Mouse (Mus musculus): ENCODE data around the gene Ttll1. TPM values are rescaled to one million over a fixed set of nuclear protein-coding genes. Genes with fewer than 3 reads are reported as not detected.

Ttll1 gene
- polyA plus RNA-seq, 1 experiment from 2014 or later = 13.8 TPM

DNA sequence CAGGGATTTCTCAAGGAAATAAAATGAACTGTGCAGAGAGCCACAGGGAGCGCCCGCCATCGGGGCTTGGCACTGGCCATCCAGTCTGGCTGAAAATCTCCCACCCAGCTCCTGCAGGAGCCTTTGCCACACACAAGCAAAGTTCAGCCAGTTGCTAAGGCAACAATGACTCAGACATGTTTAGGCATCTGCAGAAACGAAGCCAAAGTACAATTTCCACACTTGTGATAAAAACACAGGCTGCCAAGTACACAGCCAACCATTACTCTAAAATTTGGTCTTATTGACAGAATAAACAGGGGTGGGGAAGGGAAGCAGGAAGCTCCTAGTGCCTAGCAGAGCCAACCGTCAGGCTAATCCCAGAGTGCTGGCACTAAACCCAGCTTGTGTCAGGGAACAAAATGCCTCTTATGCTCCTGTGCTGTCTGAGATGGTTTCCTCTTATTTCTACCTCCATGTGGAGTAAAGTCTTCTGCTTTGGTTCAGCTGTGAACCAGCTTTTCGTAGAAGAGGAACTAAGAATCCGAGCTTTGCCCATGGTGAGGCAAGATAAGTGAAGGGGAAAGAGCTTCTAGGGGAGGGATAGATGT is 59.0 kb downstream of the Ttll1 start:
- WGBS = 38% methylated on average over 7 of the region's 7 CpGs
- H3K4me2 ChIP-seq (replicated peaks; ENCODE audit: low read depth, low read length) = no peak overlapping the region
- peak overlapping the region; percentile 28 for H3K27ac ChIP-seq (ENCODE audit: low read length)
- no peaks in the 10 kb centered on the region for H3K36me3 ChIP-seq (ENCODE audit: insufficient read depth, low read length)
- H3K9ac ChIP-seq (replicated peaks; ENCODE audit: low read depth) = no peak overlapping the region
- H3K4me1 ChIP-seq (ENCODE audit: insufficient read depth, low read depth, low read length) = peaks cover 25% of the 10 kb centered on the region; the same call in 1 of the 2 replicates
- ATAC-seq (peak; percentile 72), DNase-seq (ENCODE audit: low spot score) (peak; percentile 90)
- no peak overlapping the region for H3K4me3 ChIP-seq (ENCODE audit: low read depth, low read length)
- no peaks in the 10 kb centered on the region for H3K27me3 ChIP-seq (replicated peaks; ENCODE audit: insufficient read depth, low read length)
- no peaks in the 10 kb centered on the region for H3K9me3 ChIP-seq (ENCODE audit: low read length)
- TF ChIP-seq CTCF (IDR thresholded peaks at IDR 0.05) (no peak), EP300 (IDR thresholded peaks at IDR 0.05) (peak; percentile 75)

DNA sequence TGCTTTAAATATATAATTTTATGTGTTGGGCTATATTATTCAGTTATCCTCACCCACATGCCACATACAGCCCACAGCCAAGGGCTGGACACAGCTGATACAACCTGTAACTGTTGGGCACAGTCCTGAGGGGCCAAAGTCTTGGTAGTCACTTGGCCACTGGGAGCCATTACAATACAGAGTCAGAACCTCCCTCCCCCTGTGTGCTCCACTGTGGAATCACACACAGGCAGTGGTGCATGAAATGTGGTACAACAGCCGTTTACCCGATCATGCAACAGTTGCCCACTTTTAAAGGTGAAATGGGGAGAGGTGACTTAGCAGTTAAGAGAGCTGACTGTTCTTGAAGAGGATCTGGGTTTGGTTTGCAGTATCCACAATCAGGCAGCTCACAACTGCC is 60.7 kb downstream of the Ttll1 start:
- TF ChIP-seq CTCF (IDR thresholded peaks at IDR 0.05) = no peak
- no peak for TF ChIP-seq EP300 (IDR thresholded peaks at IDR 0.05)
- peaks cover 32% of the 10 kb centered on the region; the same call in 1 of the 2 replicates for H3K4me1 ChIP-seq (ENCODE audit: insufficient read depth, low read depth, low read length)

DNA sequence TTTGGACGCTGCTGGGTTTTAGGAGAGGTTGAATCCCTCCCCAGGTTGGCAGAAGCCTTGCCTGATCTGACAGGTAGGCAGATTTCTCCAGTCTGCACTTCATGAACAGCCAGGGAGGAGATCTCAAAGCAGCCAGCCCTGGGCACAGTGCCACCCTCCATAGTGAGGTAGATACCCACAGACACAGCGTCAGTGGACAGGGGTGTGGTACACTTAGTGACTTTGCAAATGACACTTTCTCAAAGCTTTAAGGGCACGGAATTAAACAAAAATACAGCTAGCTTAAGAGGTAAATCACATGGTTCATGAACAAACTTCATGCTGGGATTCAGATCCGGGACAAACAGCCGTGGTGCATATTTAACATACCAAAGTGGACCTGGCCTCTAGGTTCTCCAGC is 62.0 kb downstream of the Ttll1 start:
- H3K27ac ChIP-seq (ENCODE audit: low read length) = peak overlapping the region; percentile 58
- peak; percentile 57 for DNase-seq (ENCODE audit: low spot score)
- 35% methylated on average over 5 of the region's 5 CpGs for WGBS
- H3K27me3 ChIP-seq (replicated peaks; ENCODE audit: insufficient read depth, low read length) = no peaks in the 10 kb centered on the region
- no peaks in the 10 kb centered on the region for H3K9me3 ChIP-seq (ENCODE audit: low read length)
- peak; percentile 63 for ATAC-seq
- H3K4me2 ChIP-seq (replicated peaks; ENCODE audit: low read depth, low read length) = no peak overlapping the region
- no peak overlapping the region for H3K4me3 ChIP-seq (ENCODE audit: low read depth, low read length)
- peaks cover 41% of the 10 kb centered on the region; the same call in 1 of the 2 replicates for H3K4me1 ChIP-seq (ENCODE audit: insufficient read depth, low read depth, low read length)
- TF ChIP-seq EP300 (IDR thresholded peaks at IDR 0.05) = no peak
- TF ChIP-seq CTCF (IDR thresholded peaks at IDR 0.05) = no peak
- no peaks in the 10 kb centered on the region for H3K36me3 ChIP-seq (ENCODE audit: insufficient read depth, low read length)
- H3K9ac ChIP-seq (replicated peaks; ENCODE audit: low read depth) = no peak overlapping the region

More for the DNA sequence above, 60.7 kb downstream of the Ttll1 start:
- ATAC-seq (no peak), DNase-seq (ENCODE audit: low spot score) (no peak)
- Histone ChIP-seq H3K36me3 (ENCODE audit: insufficient read depth, low read length) (no peaks in the 10 kb centered on the region), H3K27me3 (replicated peaks; ENCODE audit: insufficient read depth, low read length) (no peaks in the 10 kb centered on the region), H3K4me2 (replicated peaks; ENCODE audit: low read depth, low read length) (no peak overlapping the region), H3K9me3 (ENCODE audit: low read length) (no peaks in the 10 kb centered on the region), H3K9ac (replicated peaks; ENCODE audit: low read depth) (no peak overlapping the region), H3K4me3 (ENCODE audit: low read depth, low read length) (no peak overlapping the region), H3K27ac (ENCODE audit: low read length) (no peak overlapping the region)
- WGBS = 100% methylated on average over 2 of the region's 2 CpGs

DNA sequence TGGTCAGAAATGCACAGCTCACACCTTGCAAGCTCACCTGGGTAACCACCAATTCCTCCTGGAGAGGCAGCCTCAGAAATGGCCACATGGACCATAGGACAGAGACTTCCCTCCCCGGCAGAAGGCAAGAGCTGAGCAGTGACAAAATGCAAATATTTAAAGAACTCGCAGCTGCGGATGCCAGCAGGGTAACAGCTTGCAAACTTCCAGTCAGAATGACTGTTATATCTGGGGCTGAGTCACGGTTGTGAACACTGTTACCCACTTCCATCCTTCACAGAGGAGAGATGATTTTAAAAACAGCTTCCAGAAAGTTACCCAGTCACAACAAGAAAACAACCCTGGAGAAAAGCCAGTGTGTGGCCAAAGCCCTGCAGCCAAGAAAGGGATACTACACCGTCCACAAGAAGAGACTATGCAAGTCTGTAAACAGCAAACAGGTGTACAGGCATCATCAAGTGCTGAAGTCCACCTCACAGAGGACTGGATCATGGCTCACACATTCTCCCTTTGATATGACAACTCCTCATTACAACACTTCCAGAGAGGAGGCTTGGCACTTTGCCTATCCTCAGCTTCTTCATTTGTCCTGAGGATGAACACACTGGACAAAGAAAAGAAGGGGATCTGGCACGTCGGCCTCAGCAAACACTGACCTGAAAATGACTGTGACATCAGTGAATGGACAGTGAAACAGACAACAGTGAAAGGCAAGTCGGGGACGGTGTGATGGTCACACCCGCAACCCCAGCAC is 62.7 kb downstream of the Ttll1 start:
- TF ChIP-seq CTCF (IDR thresholded peaks at IDR 0.05) (no peak), EP300 (IDR thresholded peaks at IDR 0.05) (peak; percentile 32; the same call in 1 of the 2 replicates)
- H3K27ac ChIP-seq (ENCODE audit: low read length) = peak overlapping the region; percentile 58
- DNase-seq (ENCODE audit: low spot score) = peak; percentile 72
- H3K36me3 ChIP-seq (ENCODE audit: insufficient read depth, low read length) = no peaks in the 10 kb centered on the region
- 16% methylated on average over 10 of the region's 10 CpGs for WGBS
- no peak overlapping the region for H3K9ac ChIP-seq (replicated peaks; ENCODE audit: low read depth)
- no peaks in the 10 kb centered on the region for H3K27me3 ChIP-seq (replicated peaks; ENCODE audit: insufficient read depth, low read length)
- no peak overlapping the region for H3K4me3 ChIP-seq (ENCODE audit: low read depth, low read length)
- peaks cover 41% of the 10 kb centered on the region; the same call in 1 of the 2 replicates for H3K4me1 ChIP-seq (ENCODE audit: insufficient read depth, low read depth, low read length)
- H3K9me3 ChIP-seq (ENCODE audit: low read length) = no peaks in the 10 kb centered on the region
- H3K4me2 ChIP-seq (replicated peaks; ENCODE audit: low read depth, low read length) = no peak overlapping the region
- ATAC-seq = peak; percentile 25; the same call in 1 of the 2 replicates

- WGBS = 50% methylated on average over 2 of the region's 2 CpGs
- H3K9me3 ChIP-seq (ENCODE audit: low read length) = no peaks in the 10 kb centered on the region
- TF ChIP-seq EP300 (IDR thresholded peaks at IDR 0.05) = no peak
- no peak for TF ChIP-seq CTCF (IDR thresholded peaks at IDR 0.05)
- DNase-seq (ENCODE audit: low spot score) (no peak), ATAC-seq (no peak; the same call in 1 of the 2 replicates)
- no peak overlapping the region for H3K4me3 ChIP-seq (ENCODE audit: low read depth, low read length)
- H3K4me2 ChIP-seq (replicated peaks; ENCODE audit: low read depth, low read length) = no peak overlapping the region
- H3K27me3 ChIP-seq (replicated peaks; ENCODE audit: insufficient read depth, low read length) = no peaks in the 10 kb centered on the region
- peaks cover 37% of the 10 kb centered on the region; the same call in 1 of the 2 replicates for H3K4me1 ChIP-seq (ENCODE audit: insufficient read depth, low read depth, low read length)
- H3K27ac ChIP-seq (ENCODE audit: low read length) = peak overlapping the region; percentile 22
- no peak overlapping the region for H3K9ac ChIP-seq (replicated peaks; ENCODE audit: low read depth)
- H3K36me3 ChIP-seq (ENCODE audit: insufficient read depth, low read length) = no peaks in the 10 kb centered on the region
Observed at GRCm38 (mm10) chr15:83445908-83446307, 64.8 kb downstream of the Ttll1 start.

DNA sequence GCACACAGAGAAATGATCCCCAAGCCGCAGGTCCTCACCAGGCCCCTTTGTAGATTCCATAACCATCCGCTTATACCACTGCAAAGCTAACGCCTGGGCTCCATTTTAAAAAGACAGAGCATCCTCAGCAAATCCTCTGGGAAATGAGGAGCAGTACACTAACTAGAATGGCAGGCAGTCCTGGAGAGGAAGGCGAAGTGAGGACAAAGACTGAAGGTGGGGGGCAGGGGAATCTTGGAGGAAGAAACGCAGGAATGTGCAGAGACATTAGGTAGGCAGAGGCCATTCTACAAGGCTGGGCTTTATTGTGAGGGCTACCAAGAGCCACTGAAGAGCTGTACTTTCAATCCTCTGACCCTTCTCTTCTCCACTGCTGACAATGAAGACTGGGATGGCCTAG is 65.3 kb downstream of the Ttll1 start:
- ATAC-seq (no peak), DNase-seq (ENCODE audit: low spot score) (no peak)
- Histone ChIP-seq H3K36me3 (ENCODE audit: insufficient read depth, low read length) (no peaks in the 10 kb centered on the region), H3K9me3 (ENCODE audit: low read length) (no peaks in the 10 kb centered on the region), H3K4me2 (replicated peaks; ENCODE audit: low read depth, low read length) (no peak overlapping the region), H3K27ac (ENCODE audit: low read length) (peak overlapping the region; percentile 22), H3K4me1 (ENCODE audit: insufficient read depth, low read depth, low read length) (peaks cover 41% of the 10 kb centered on the region; the same call in 1 of the 2 replicates), H3K9ac (replicated peaks; ENCODE audit: low read depth) (no peak overlapping the region), H3K4me3 (ENCODE audit: low read depth, low read length) (no peak overlapping the region), H3K27me3 (replicated peaks; ENCODE audit: insufficient read depth, low read length) (no peaks in the 10 kb centered on the region)
- TF ChIP-seq EP300 (IDR thresholded peaks at IDR 0.05) = no peak
- no peak for TF ChIP-seq CTCF (IDR thresholded peaks at IDR 0.05)
- WGBS = 64% methylated on average over 5 of the region's 5 CpGs
